Mouse (Mus musculus) gastrocnemius, postnatal 10 days (tissue): ENCODE measurements at regions not wholly inside any gene's neighbourhood (a gene's known extent, or its start where the extent isn't known, plus 50 kb on each side); places are given as distances from the start of the nearest gene placed in this dataset.

Experiments used
- DNase-seq: peaks from one replicate; pipeline ENCODE4 v3.0.0; 2021; ENCODE audit warnings: mixed read lengths

DNA sequence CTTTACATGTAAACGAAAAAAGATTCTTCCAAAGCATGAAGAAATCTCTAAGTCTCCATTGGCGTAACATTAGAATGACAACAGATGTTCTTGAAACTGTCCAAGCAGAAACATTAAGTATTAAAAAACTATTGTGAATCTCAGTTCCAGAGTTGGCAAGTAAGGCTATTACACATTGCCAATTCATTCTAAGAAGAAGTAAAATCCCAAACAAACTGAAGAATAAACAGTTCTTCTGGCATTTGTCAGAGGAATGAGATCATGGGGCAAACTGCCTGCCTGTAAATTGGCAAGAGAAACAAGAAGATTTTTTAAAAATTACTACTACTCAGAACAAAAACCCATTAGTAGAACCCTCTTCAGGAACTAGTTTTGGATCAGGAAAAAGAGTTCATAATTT is 680.1 kb downstream of the Nova1 start:
- peak; percentile 27 for DNase-seq

DNA sequence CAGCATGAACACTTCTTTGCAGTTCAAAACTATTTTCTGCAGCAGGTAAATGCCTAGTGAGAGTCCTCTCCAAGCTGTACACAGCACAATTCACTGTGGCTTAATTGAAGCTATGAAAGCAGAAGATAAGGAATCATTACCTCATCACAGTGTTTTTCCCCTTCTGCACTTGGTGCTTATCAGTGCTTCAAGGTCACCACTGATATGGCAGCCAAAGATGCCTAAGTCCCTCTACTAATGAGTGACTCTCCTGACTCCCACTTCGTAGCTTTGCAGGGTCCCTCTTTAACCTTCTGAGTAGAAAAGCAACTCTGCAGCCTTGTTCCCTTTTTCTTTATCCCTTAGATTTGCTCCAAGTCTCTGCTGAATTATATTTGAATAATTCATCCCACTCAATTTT is 692.9 kb downstream of the Nova1 start:
- DNase-seq: no peak

DNA sequence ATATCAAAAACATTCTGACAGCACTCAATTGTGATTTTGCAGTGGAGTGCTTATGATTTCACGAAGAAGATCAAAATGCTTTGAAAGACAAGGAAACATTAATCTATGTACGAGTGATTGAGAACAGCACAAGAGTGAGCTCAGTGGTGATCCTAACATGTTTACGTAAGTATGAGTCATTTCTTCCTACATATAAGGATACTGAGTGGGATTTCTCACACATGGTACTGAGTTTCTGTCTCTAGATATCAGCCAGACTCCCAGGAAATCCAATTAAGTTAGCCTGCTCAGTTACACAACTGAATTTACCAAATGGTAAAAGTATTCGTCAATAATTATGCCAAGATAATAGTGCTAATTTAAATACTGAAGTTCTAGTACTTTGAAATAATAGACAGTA is 707.4 kb downstream of the Nova1 start:
- no peak for DNase-seq

- no peak for DNase-seq
These were observed 735.4 kb downstream of the Nova1 start for GRCm38 (mm10) chr12:46083356-46083755.

DNA sequence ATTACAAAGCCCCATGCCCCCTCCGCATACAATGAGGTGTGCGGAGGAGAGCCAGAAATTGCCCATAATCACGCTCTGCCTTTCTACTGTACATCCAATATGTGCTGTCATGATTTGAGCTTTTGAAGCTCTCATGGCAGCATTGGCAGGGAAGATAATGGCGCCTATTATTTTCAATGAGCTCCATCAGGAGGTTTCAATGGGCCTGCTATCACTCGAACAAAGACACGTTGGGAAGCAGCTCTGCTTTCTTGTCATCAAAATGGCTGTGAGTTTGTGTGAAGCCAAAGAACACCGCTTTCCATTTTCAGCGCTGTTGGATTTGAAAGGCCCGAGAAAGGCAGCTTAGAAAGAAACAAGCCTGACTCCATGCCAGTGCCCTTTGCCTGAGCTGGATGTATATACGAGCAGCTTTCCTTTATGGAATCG is 742.9 kb downstream of the Nova1 start:
- DNase-seq: no peak

DNA sequence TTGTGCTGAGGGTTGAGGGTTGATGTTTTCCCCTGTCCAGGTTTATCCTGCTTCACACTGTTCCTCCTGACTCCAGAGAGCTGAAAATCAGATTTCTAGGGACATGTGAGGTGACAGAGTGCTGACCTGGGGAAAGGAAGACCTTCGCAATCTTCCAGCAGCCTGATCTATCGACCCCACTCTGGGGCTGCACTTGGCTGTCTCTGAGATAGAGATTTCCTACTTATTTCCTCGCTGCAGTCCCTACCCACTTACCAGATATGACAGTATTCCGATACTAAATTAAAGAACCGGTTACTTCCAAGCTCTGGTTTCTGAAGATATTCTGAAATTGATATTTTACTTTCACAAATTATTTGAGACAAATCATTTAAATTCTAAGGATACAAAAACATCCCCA is 743.4 kb downstream of the Nova1 start:
- DNase-seq: no peak

DNA sequence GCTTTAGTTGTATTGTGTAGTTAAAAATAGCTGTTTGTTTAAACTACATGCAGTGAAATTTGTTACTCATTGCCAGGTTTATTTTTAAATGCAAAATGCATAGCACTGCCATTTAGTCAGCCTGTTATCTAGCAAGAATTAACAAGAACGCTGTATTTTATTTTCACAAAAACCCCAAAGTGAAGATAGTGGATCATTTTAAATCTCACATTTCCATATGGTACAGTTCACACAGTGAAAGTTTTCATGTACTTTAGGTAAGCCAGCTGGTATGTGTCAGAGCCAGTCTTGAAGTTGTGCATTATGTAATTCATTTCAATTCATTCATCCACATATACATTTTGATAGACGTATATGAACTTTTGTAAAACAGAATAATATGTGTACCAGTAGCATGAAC is 751.8 kb downstream of the Nova1 start:
- DNase-seq: no peak

- no peak for DNase-seq
These were observed 778.1 kb downstream of the Nova1 start for GRCm38 (mm10) chr12:46040626-46041025.

DNA sequence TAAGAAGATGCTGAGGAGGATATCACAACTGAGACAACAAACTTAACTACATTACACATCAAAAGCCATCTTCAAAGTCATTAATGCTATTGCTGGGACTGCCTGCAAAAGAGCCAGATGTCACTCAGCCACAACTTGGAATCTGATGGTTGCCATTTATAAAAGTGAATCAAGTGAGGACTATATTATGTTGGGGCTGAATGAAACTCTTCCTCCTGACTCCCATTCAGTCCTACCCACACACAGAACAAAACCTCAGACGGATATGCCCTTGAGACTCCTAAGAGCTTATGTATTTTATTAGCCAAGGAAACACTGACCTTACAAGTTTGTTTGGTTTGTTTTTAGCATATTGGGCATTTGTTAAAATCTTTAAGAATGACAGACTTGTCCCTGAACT is 778.5 kb downstream of the Nova1 start:
- DNase-seq: no peak

GRCm38 (mm10) chr12:46036540-46037094 is 782.1 kb downstream of the Nova1 start:
- no peak for DNase-seq

DNA sequence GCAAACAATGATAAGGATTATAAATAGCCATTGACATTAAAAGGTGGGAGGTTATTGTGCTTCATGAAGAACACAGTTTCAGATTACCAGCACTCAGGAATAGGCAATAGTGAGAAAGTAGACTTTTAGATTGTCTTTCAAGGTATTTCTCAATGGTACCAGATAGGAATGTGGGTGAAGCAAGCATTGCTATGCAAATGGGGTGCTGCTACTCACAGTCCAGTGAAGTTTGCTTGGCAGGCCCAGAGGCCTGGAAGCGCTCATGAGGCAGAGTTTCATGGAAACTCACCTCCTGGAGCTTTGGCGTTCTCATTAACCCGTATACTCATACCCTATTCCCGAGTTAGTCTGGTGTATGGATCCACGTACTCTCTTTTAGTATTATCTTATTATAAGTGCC is 793.5 kb downstream of the Nova1 start:
- DNase-seq: no peak

GRCm38 (mm10) chr12:46021546-46021910 is 797.2 kb downstream of the Nova1 start:
- DNase-seq: no peak

DNA sequence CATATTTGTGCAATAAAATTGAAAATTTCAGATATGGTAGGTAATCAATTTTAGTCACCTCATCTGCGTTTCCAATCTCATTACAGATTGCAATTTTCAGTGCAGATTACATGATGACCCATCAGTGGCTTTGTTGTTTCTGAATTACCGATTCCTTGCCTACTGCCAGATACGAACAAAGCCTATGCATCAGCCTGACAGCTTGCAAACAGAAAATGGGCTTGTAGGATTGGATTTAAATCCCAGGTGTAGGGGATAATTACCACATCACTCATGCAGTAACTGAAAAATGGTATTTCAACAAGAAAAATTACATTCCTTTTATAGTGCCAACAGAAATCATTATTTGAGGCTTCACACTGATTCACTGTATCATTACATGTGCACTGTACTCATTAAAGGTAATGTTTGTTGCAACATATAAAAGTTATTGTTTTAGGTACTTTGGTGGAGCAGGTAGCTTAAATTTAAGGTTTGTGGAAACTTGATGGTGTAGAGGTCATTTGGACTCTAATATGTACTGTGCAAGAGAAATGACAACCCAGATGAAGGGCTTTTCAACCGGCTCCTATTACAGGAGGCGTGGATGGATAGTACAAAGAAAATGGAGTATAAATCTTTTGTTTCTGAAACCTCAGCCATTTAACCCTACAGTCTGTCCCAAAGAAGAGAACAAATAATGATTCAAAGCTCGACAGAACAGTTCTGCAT is 797.7 kb downstream of the Nova1 start:
- DNase-seq: no peak

DNA sequence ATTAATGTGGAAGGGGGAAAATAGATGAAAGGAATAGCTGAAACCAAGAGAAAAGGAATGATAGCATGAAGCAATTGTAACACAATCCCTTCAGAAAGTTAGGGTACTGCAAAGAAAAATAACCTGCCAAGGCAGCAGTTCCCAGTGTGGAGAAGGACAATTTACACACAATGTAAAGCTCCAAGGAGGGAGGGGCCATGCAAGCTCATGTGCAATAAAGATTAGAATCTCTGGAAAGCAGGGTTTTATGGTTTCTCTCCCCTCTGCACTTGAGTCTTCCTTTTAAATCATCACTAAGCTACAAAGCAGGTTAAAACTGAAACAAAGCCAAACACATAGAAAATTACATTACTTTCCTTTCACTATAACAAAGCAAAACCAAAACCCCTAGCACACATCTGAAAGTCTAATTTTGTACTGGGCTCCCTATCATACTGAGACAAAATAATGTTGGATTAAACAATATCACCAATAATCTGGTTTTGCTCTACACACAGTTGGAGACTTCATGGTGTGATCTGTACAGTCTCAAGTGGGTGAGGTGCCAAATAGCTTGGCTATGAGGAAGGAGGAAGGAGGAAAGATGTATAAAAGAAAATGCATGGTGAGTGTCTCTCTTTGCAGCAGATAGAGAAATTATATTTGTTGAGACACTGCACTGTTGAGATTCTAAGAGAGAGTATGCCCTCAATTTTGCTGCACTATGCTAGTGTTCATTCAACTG is 840.9 kb downstream of the Nova1 start:
- DNase-seq: no peak

GRCm38 (mm10) chr12:45975780-45976179 is 842.9 kb downstream of the Nova1 start:
- no peak for DNase-seq

DNA sequence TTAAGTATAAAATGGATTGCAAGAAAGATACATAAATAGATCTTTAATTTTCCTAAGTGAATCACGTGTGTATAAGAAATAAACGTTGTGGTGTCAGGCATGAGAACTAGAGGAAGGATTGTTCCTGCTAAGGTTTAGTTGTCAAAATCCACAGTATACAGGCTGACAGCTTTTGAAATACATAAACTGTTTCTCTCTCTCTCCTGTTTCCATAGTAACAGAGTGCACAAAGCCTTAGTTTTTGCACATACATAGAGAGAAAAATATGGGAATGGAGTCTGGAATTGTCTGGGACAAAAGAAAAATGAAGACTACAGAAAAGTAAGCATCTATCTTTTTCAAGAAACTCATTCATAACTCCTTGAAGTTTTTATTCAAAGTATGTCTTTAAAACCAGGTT is 848.3 kb downstream of the Nova1 start:
- no peak for DNase-seq

- no peak for DNase-seq
These were observed 848.8 kb downstream of the Nova1 start for GRCm38 (mm10) chr12:45969881-45970280.

DNA sequence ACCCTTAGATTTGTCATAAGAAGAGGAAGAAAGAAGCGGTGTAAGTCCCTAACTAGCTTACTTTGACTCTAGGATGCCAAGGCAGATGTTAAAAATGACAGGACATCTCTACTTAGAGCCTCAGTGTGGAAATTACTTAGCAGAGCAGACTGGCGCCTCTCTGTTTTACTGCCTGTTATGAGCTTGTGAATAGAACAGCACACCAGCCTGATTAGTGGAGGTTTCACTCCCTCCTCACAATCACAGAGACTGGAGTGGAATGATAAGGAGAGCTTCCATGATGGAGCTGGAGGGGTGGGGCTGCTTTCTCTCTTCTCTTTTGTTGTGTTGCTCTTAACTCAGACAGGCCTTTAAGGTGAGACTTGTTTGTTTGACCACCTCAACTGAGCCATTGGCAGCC is 871.8 kb downstream of the Nova1 start:
- no peak for DNase-seq

GRCm38 (mm10) chr12:45944464-45944863 is 870.0 kb upstream of the Stxbp6 start:
- DNase-seq: no peak

DNA sequence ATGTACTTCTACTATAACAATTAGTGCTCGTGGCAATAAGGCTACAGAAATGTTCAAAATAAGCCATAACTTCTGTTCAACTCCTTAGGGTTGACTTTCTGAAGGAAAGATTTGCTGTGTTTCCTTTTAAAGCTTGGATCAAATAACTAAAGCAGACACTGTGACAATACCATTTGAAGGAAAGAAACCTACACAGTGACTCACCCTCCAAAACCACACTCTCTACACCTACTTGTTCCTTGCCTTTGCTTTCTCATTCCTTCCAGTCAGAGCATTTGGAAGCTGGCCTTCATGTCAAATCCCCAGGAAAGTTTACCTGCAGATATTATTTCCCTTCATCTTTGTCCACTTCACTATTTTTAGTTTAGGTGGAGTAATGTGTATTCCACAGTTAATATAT is 867.9 kb upstream of the Stxbp6 start:
- DNase-seq: no peak

DNA sequence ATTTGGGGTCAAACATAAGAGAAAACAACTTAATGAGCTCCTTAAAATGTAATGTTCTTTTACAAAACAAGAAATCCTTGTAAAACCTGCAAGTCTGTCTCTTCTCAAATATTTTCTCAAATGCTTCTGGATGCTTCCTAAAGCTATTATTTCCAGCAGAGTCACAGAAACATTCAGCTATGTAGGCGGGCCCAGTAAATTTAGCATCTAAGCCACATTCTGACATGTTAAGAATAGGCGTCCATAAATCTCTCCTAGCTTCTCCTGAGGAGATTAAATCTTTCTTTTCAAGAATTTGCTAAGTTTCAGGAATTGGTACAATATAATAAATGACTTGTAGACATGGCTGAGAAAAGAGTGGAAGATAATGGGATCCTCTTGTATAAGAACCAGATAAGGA is 858.9 kb upstream of the Stxbp6 start:
- DNase-seq: no peak

GRCm38 (mm10) chr12:45932251-45932650 is 857.7 kb upstream of the Stxbp6 start:
- no peak for DNase-seq

DNA sequence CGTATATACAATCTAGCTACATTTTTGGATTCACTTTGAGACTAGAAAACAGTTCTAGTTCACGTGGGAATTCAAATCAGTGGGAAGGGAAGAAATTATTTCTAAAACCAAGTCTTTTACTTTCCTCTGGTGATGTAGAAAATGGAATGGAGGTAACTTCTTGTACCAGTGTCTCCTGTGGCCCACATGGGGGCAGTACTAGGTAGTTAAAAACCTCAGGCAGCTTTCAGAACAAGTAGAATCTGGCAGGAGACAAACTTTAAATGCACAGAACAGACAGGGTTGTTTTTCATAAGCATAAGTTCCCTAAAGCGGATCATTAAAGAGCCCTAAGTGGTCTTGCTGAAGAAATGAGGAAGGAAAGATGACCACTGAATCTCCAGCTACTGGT is 855.2 kb upstream of the Stxbp6 start:
- no peak for DNase-seq
